Mouse (Mus musculus) olfactory bulb, adult 2 months (tissue): ENCODE data around the gene Dapp1.

ENCODE experiments used
- CTCF ChIP-seq: fragments of 200-500 bp; IDR thresholded peaks from 2 replicates; pipeline ENCODE4 v1.5.1; 2012; ENCODE audit warnings: low read depth, mild to moderate bottlenecking, low read length, moderate library complexity; ENCODE audit not compliant: insufficient read depth
- POLR2A ChIP-seq: fragments of 200-500 bp; IDR thresholded peaks from 2 replicates; pipeline ENCODE4 v1.6.1; 2012; ENCODE audit warnings: mild to moderate bottlenecking, low read depth, low read length, moderate library complexity; ENCODE audit not compliant: insufficient read depth

- TF ChIP-seq POLR2A (no peak), CTCF (no peak)
Observed at GRCm38 (mm10) chr3:137952225-137952913, 29.0 kb downstream of the Dapp1 start.
